Mouse (Mus musculus) A20 (cell line): ENCODE data around the gene Abcc12.
A peak's percentile ranks its signal among the peaks of the same experiment; 100 is the strongest.

ENCODE experiments used
- DNase-seq: peaks from one replicate; pipeline ENCODE4 v3.0.0-alpha.2; 2011; ENCODE audit warnings: low read depth, low spot score

The Abcc12 gene

GRCm38 (mm10) chr8:86512886-86513285, 67.6 kb downstream of the Abcc12 start:
- no peak for DNase-seq

- DNase-seq: no peak
Measured at GRCm38 (mm10) chr8:86512131-86512792, 68.2 kb downstream of the Abcc12 start.

- DNase-seq: no peak
Measured at GRCm38 (mm10) chr8:86501341-86501740, 79.1 kb downstream of the Abcc12 start.

GRCm38 (mm10) chr8:86495056-86495455, 85.4 kb downstream of the Abcc12 start:
- no peak for DNase-seq

- no peak for DNase-seq
Measured at GRCm38 (mm10) chr8:86493841-86494240, 86.6 kb downstream of the Abcc12 start.

- no peak for DNase-seq
Measured at GRCm38 (mm10) chr8:86485411-86485810, 95.1 kb downstream of the Abcc12 start.

- no peak for DNase-seq
Measured at GRCm38 (mm10) chr8:86484244-86484643, 96.2 kb downstream of the Abcc12 start.

- no peak for DNase-seq
Measured at GRCm38 (mm10) chr8:86482116-86482515, 98.4 kb downstream of the Abcc12 start.

GRCm38 (mm10) chr8:86475711-86476438, 104.6 kb downstream of the Abcc12 start:
- peak; percentile 15 for DNase-seq

- no peak for DNase-seq
Measured at GRCm38 (mm10) chr8:86474461-86474860, 106.0 kb downstream of the Abcc12 start.

- no peak for DNase-seq
Measured at GRCm38 (mm10) chr8:86473121-86473520, 107.4 kb downstream of the Abcc12 start.

GRCm38 (mm10) chr8:86470717-86471116, 109.8 kb downstream of the Abcc12 start:
- DNase-seq: no peak

GRCm38 (mm10) chr8:86463215-86463614, 117.3 kb downstream of the Abcc12 start:
- DNase-seq: no peak

- DNase-seq: no peak
Measured at GRCm38 (mm10) chr8:86460372-86460771, 120.1 kb downstream of the Abcc12 start.

GRCm38 (mm10) chr8:86453697-86454480, 126.6 kb downstream of the Abcc12 start:
- no peak for DNase-seq

- DNase-seq: no peak
Measured at GRCm38 (mm10) chr8:86449870-86450515, 130.5 kb downstream of the Abcc12 start.

GRCm38 (mm10) chr8:86445516-86445915, 135.0 kb downstream of the Abcc12 start:
- no peak for DNase-seq

GRCm38 (mm10) chr8:86443744-86444143, 136.7 kb downstream of the Abcc12 start:
- DNase-seq: no peak

- no peak for DNase-seq
Measured at GRCm38 (mm10) chr8:86438983-86439299, 141.5 kb downstream of the Abcc12 start.

- no peak for DNase-seq
Measured at GRCm38 (mm10) chr8:86438133-86438982, 142.1 kb downstream of the Abcc12 start.

GRCm38 (mm10) chr8:86437418-86437817, 143.1 kb downstream of the Abcc12 start:
- DNase-seq: no peak
